Mouse (Mus musculus): ENCODE results near the gene Ctns.

Ctns gene

DNA sequence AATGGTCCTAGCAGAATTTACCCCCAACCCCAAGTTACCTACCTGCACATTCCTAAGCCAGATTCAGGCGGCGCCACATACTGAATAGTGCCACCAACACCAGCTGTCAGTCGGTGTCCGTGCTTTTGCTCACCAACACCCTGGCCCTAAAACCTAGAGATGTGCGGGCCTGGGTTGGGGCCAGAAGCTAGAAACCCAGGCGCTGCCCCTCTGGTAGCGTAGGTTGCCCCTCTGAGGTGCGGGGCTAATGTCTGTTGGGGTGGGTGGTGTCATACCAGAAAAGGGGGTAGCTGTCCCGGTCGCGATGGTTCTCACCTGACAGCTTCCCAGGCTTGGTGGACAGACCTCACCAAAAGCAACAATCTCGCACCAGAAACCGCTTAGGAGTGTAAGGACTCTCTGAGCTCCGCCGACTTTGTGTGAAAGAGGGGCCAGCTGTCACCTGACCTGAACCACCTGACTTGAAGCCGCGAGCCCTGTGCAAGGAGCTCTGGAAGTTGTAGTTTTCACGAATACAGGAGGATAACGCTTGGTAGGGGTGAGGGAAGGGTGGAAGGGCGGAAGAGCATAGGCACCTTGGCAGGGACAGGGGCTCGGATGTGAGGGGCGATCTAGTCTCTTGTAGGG is at the start of gene Ctns:
Ctns (minus strand) TSS at position 440 of the 627 bp plus-strand sequence.
- peak; percentile 84 for DNase-seq (ENCODE audit: low spot score)

DNA sequence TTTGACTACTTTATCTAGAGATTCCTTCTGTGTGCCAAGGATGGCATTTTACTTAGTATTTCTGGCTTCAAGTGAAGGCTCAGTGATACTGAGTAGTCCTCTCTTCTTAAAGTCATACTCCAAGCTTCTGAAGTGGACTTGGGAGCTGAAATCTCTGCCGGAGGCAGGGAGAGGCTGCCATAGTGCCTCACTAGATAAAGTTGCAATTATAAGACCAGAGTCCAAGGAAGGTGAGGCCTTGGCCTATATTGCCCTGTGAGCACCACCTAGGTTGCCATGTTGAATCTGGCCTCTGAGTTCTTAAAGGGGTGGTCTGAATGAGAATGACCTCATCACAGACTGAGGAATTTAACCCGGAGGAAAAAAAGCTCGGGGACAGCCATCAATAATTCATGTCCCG is 43.9 kb upstream of the Ctns start:
- DNase-seq (ENCODE audit: low spot score): no peak

DNA sequence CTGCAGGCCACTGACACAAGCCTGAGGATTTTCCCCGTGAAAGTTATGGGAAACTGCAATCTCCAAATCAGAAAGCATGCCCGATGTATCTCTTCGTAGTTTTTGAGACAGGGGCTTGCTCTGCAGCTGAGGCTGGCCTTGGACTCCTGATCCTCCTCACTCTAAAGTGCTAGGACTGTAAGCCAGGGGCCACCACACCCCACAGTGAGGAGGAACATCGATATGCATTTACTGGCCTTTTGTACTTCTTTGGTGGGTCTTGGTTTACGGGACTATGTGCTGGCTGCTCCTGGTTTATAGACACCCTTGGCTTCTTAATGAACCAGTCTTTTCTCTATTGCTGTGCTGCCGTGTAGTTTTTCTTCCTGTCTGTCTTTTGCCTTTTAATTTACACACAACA is 43.4 kb upstream of the Ctns start:
- no peak for DNase-seq (ENCODE audit: low spot score)

DNA sequence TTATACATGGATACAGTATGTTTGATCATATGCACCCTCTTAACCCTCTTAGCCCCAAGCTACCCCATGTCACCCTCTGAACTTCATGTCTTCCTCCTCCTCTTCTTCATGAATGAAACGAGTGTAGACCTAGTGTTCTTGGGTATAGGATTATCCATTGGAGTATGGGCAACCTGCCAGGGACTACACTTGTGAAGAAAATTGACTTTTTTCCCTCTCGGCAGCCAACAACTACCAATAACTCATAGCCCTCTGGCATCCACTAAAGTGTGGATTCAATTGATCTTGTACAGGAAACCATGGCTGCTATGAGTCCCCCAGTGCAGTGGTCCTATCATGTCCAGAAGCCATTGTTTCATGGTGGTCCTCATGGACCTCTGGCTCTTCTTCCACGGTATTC is 37.9 kb upstream of the Ctns start:
- DNase-seq (ENCODE audit: low spot score): no peak

GRCm38 (mm10) chr11:73235990-73236701 is 37.3 kb upstream of the Ctns start:
- DNase-seq (ENCODE audit: low spot score): peak; percentile 52

- no peak for DNase-seq (ENCODE audit: low spot score)
Measured at GRCm38 (mm10) chr11:73233992-73234391, 35.1 kb upstream of the Ctns start, which contains the start of gene Trpv1. Gene Trpv1, plus strand, starts transcription at chr11:73234292.

GRCm38 (mm10) chr11:73232513-73232912 is 33.7 kb upstream of the Ctns start:
- DNase-seq (ENCODE audit: low spot score): no peak

GRCm38 (mm10) chr11:73230081-73230480 is 31.2 kb upstream of the Ctns start:
- no peak for DNase-seq (ENCODE audit: low spot score)

DNA sequence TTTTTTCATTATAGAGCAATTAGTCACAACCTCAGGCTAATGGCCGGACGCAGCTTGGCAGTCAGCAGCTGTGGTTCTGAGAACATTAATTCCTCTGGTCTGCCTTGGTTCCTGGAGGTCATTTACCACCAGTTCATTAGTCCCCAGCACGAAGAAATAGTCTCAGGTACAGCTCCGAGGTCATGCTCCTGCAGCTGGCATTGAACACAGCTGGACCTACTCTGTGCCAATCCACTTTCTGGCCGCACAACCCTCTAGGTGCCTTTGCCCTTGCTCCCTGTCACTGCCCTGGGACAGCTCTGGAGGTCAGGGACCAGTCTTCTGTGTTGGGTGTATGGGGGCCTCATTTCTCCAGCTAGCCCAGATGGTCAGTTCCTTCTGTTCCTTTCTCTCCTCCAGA is 30.0 kb upstream of the Ctns start:
- no peak for DNase-seq (ENCODE audit: low spot score)

- DNase-seq (ENCODE audit: low spot score): no peak
Measured at GRCm38 (mm10) chr11:73225856-73226255, 27.0 kb upstream of the Ctns start.

DNA sequence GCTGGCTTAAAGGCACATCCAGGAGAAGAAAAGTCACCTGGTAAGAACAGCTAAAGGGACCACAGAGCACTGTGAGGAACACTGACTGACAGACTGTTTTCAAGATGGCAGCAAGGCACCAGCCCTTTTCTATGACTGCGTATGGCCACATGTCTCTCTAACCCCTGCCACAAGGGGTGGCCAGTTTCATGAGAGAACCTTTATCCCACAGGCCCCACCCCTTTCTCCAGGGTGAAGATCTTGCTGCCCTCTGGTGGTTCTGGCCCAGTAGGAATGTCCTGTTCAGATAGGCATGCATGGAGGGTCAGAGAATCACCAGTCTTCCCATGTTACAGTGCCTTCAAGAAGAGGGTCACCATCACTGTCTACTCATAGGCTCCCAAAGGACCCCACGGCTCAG is 25.1 kb upstream of the Ctns start:
- DNase-seq (ENCODE audit: low spot score): no peak

GRCm38 (mm10) chr11:73222846-73223245 is 24.0 kb upstream of the Ctns start:
- DNase-seq (ENCODE audit: low spot score): no peak

- no peak for DNase-seq (ENCODE audit: low spot score)
Measured at GRCm38 (mm10) chr11:73220651-73221050, 21.8 kb upstream of the Ctns start.

GRCm38 (mm10) chr11:73219671-73220070 is 20.8 kb upstream of the Ctns start:
- no peak for DNase-seq (ENCODE audit: low spot score)

GRCm38 (mm10) chr11:73213956-73214355 is 15.1 kb upstream of the Ctns start:
- no peak for DNase-seq (ENCODE audit: low spot score)

GRCm38 (mm10) chr11:73207621-73208020 is 8.8 kb upstream of the Ctns start:
- DNase-seq (ENCODE audit: low spot score): no peak

DNA sequence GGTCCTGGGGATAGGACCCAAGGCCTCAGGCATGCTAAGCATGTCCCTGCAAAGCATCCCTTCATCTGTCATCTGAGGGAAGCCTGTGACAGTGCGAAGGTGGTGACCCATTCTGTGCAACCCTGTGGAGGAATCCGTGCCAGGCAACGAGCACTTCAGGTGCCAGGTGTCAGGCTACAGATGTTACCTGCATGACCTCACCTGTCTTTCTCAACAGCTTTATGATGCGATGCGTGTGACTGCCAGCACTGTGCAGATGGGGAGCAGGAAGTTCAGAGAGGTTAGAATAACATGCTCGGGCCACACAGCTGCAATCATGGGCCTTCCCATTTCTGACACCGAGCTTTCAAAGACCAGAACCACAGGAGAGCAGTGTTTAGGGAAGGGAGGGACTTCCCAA is 6.4 kb upstream of the Ctns start:
- DNase-seq (ENCODE audit: low spot score): no peak

GRCm38 (mm10) chr11:73203895-73204294 is 5.1 kb upstream of the Ctns start:
- no peak for DNase-seq (ENCODE audit: low spot score)

DNA sequence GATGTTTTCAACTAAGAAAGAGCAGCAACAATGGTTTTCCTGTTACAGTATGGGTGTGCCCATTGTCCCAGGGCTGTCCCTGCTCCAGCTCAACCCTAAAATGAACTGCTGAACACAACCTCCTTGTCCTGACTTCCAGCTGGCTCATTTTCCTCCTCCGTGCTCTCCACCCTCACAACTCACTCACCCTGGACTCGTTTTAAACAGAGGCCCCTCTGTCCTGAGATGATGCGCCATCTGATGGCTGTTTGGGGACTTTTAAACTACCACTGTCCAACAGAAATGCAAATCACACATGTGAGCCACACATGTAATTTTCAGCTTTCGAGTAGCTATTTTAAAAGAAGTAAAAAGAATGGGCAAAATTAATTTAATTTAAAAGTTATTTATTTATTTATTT is 2.8 kb upstream of the Ctns start:
- no peak for DNase-seq (ENCODE audit: low spot score)

DNA sequence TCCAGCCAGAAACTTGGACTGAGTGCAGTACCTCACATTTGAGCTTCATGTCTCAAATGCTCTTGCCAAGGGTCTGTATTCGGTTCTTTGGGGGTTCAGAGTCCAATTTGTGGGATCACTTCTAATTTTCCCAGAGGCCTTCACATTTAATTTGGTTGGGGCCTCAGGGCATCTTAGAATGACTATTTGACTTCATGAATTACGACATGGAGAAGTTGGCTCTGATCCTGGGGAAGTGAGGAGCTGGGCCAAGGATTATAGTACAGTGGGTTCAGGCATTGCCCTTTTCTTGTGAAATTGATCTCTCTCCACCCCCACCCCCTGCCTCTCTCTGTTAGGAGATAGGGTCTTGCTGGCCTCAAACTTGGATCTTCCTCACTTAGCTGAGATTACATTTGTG is 2.2 kb upstream of the Ctns start:
- no peak for DNase-seq (ENCODE audit: low spot score)

GRCm38 (mm10) chr11:73199879-73200278 is 1.0 kb upstream of the Ctns start:
- DNase-seq (ENCODE audit: low spot score): no peak

GRCm38 (mm10) chr11:73199230-73199712 is 429 bp upstream of the Ctns start, which contains the start of gene Shpk:
Gene Shpk, plus strand, starts transcription at chr11:73199460.
- peak; percentile 94 for DNase-seq (ENCODE audit: low spot score)

GRCm38 (mm10) chr11:73198190-73198589 is 652 bp downstream of the Ctns start:
- DNase-seq (ENCODE audit: low spot score): no peak

DNA sequence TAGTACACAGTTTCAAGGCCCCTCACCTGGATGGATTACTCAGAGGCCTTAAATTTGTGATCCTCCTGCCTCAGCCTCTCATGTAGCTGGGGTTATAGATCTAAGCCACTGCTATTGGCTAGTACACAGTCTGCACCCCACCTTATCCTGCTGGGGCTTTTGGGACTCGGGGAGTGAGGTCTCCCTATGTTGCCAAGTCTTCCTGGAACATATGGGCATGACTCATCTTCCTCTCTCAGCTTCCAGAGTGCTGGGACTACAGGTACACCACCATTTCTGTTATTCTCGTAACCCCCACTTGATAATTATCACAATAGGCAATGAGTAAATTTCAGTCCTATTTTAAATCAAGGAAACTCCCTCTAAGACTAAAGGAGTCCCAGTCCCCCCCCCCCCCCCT is 4.4 kb downstream of the Ctns start:
- DNase-seq (ENCODE audit: low spot score): no peak

Measured in testis, postnatal 14 days (tissue).